Mouse (Mus musculus) hindbrain, postnatal 0 days (tissue): ENCODE measurements around the gene Itga4. TPM values are rescaled to one million over a fixed set of nuclear protein-coding genes. Genes with fewer than 3 reads are reported as not detected.

Experiments used
- ATAC-seq: fragments of 200-750 bp; cut with Nextera tagmentation; 2 replicates; pipeline ENCODE4 v1.8.0; 2017; ENCODE audit warnings: mild to moderate bottlenecking, moderate TSS enrichment, moderate library complexity
- DNase-seq: peaks from one replicate; pipeline ENCODE4 v3.0.0-alpha.2; 2015; ENCODE audit warnings: low spot score
- H3K27ac ChIP-seq: fragments of 300-500 bp; sonication (generic); 2 replicates; pipeline ENCODE4 v1.5.1; 2014; ENCODE audit warnings: mild to moderate bottlenecking
- H3K27me3 ChIP-seq: fragments of 300-500 bp; sonication (generic); 2 replicates; pipeline ENCODE4 v1.6.1; 2014; ENCODE audit warnings: low read length, mixed read lengths; ENCODE audit not compliant: insufficient read depth
- H3K36me3 ChIP-seq: fragments of 300-500 bp; sonication (generic); 2 replicates; pipeline ENCODE4 v1.6.1; 2014; ENCODE audit warnings: low read length, mixed read lengths; ENCODE audit not compliant: insufficient read depth
- H3K4me1 ChIP-seq: fragments of 300-500 bp; sonication (generic); 2 replicates; pipeline ENCODE4 v1.6.1; 2014; ENCODE audit warnings: antibody characterized with exemption, low read length, mixed read lengths; ENCODE audit not compliant: insufficient read depth
- H3K4me2 ChIP-seq: fragments of 300-500 bp; sonication (generic); 2 replicates; pipeline ENCODE4 v1.6.1; 2014; ENCODE audit warnings: low read depth, mild to moderate bottlenecking, low read length, moderate library complexity, mixed read lengths
- H3K4me3 ChIP-seq: fragments of 300-500 bp; sonication (generic); 2 replicates; pipeline ENCODE4 v1.5.1; 2014; ENCODE audit warnings: low read length
- H3K9ac ChIP-seq: fragments of 300-500 bp; sonication (generic); replicated peaks from 2 replicates; pipeline ENCODE4 v1.6.1; 2014; ENCODE audit warnings: mild to moderate bottlenecking, low read length, moderate library complexity, mixed read lengths
- H3K9me3 ChIP-seq: fragments of 300-500 bp; sonication (generic); 2 replicates; pipeline ENCODE4 v1.6.1; 2016; ENCODE audit warnings: low read length, mixed read lengths
- CTCF ChIP-seq: IDR thresholded peaks from 2 replicates; pipeline ENCODE4 v1.5.1; 2016; ENCODE audit warnings: antibody characterized with exemption, control low read depth, low read depth
- WGBS: fragments of 180-500 bp; shearing (Covaris S2); extraction: QIAGEN DNeasy Blood & Tissue Kit; methylation state at CpG from one replicate; pipeline ENCODE4 v1.1.7; 2014; 5-methylcytosine and 5-hydroxymethylcytosine counted together
- polyA plus RNA-seq: library from polyadenylated mRNA; unstranded; fragments of >200 nt; fragmentation: Nextera tagmentation; extraction: Ambion mirVana; gene quantifications from 2 replicates; pipeline ENCODE4 v1.2.1, GENCODE M21; 2015
- total RNA-seq: library from RNA; depleted of rRNA; stranded (reverse); fragments of >200 nt; gene quantifications from 2 replicates; pipeline ENCODE4 v1.2.3, GENCODE M21; 2014; rRNA removed

The Itga4 gene
- total and polyA plus RNA-seq, 2 experiments from 2014 or later = 2.0 to 5.0 TPM

- no peaks in the 10 kb centered on the region for H3K27me3 ChIP-seq
- no peak overlapping the region for H3K27ac ChIP-seq
- H3K4me2 ChIP-seq = no peak overlapping the region
- H3K4me3 ChIP-seq = no peak overlapping the region
- DNase-seq (no peak), ATAC-seq (no peak)
- whole genome bisulfite sequencing = 90% methylated on average over 7 of the region's 7 CpGs
- no peaks in the 10 kb centered on the region for H3K36me3 ChIP-seq
- TF ChIP-seq CTCF = no peak
- H3K9ac ChIP-seq = no peak overlapping the region
- H3K9me3 ChIP-seq = no peaks in the 10 kb centered on the region
- H3K4me1 ChIP-seq = peaks cover 9% of the 10 kb centered on the region; the same call in 1 of the 2 replicates
Observed at GRCm38 (mm10) chr2:79371326-79372153, 116.3 kb downstream of the Itga4 start.

GRCm38 (mm10) chr2:79372154-79372467, 116.9 kb downstream of the Itga4 start:
- H3K27me3 ChIP-seq = no peaks in the 10 kb centered on the region
- 77% methylated on average over 2 of the region's 2 CpGs for WGBS
- no peak overlapping the region for H3K27ac ChIP-seq
- H3K36me3 ChIP-seq = no peaks in the 10 kb centered on the region
- no peak overlapping the region for H3K9ac ChIP-seq
- no peak; the same call in 1 of the 2 replicates for ATAC-seq
- TF ChIP-seq CTCF = no peak
- H3K4me1 ChIP-seq = peaks cover 9% of the 10 kb centered on the region; the same call in 1 of the 2 replicates
- no peak overlapping the region for H3K4me2 ChIP-seq
- H3K9me3 ChIP-seq = no peaks in the 10 kb centered on the region
- H3K4me3 ChIP-seq = no peak overlapping the region
- DNase-seq = no peak

GRCm38 (mm10) chr2:79372486-79373200, 117.4 kb downstream of the Itga4 start:
- H3K9ac ChIP-seq = no peak overlapping the region
- 49% methylated on average over 6 of the region's 6 CpGs for WGBS
- no peak overlapping the region for H3K4me2 ChIP-seq
- DNase-seq = peak; percentile 39
- H3K27ac ChIP-seq = no peak overlapping the region
- no peak overlapping the region for H3K4me3 ChIP-seq
- TF ChIP-seq CTCF = peak; percentile 73
- H3K4me1 ChIP-seq = 0 out of 2 replicates have a peak, but pooled peaks cover 4% of the 10 kb centered on the region
- peak; percentile 69; the same call in 1 of the 2 replicates for ATAC-seq
- H3K36me3 ChIP-seq = no peaks in the 10 kb centered on the region
- no peaks in the 10 kb centered on the region for H3K27me3 ChIP-seq
- H3K9me3 ChIP-seq = no peaks in the 10 kb centered on the region

- Histone ChIP-seq H3K4me3 (no peak overlapping the region), H3K4me1 (peaks cover 5% of the 10 kb centered on the region; the same call in 1 of the 2 replicates), H3K9ac (no peak overlapping the region), H3K9me3 (no peaks in the 10 kb centered on the region), H3K27ac (no peak overlapping the region), H3K27me3 (no peaks in the 10 kb centered on the region), H3K4me2 (no peak overlapping the region), H3K36me3 (no peaks in the 10 kb centered on the region)
- DNase-seq = no peak
- no peak for TF ChIP-seq CTCF
- no peak for ATAC-seq
- WGBS = 60% methylated on average over 8 of the region's 8 CpGs
Observed at GRCm38 (mm10) chr2:79378346-79379086, 123.3 kb downstream of the Itga4 start.

- peak; percentile 50 for TF ChIP-seq CTCF
- Histone ChIP-seq H3K9ac (no peak overlapping the region), H3K27me3 (no peaks in the 10 kb centered on the region), H3K4me1 (peaks cover 5% of the 10 kb centered on the region; the same call in 1 of the 2 replicates), H3K4me2 (peak overlapping the region; percentile 19; the same call in 1 of the 2 replicates), H3K9me3 (no peaks in the 10 kb centered on the region), H3K4me3 (no peak overlapping the region), H3K36me3 (no peaks in the 10 kb centered on the region), H3K27ac (0 out of 2 replicates have a peak overlapping the region, but pooled peaks have one; percentile 11)
- no peak for ATAC-seq
- DNase-seq = peak; percentile 53
- 20% methylated on average over 12 of the region's 12 CpGs for WGBS
Observed at GRCm38 (mm10) chr2:79379087-79380041, 124.1 kb downstream of the Itga4 start.

Other genes with a start within 250 kb of the Itga4 start
- gene Neurod1, start 201.3 kb downstream of the Itga4 start, total RNA-seq = 42.4 and 56.0 TPM in 2 replicates
- gene Neurod1, start 201.3 kb downstream of the Itga4 start, polyA plus RNA-seq = 85.9 and 96.3 TPM in 2 replicates
- gene Cerkl, start 201.4 kb downstream of the Itga4 start, total RNA-seq = 0.40 and 2.1 TPM in 2 replicates
- gene Cerkl, start 201.4 kb downstream of the Itga4 start, polyA plus RNA-seq = 2.5 and 3.3 TPM in 2 replicates